Mouse (Mus musculus) intestine, postnatal 0 days (tissue): Measurements from ENCODE around the gene Dtx2. TPM values are rescaled to one million over a fixed set of nuclear protein-coding genes. Genes with fewer than 3 reads are reported as not detected.

Experiments used
- ATAC-seq: fragments of 200-750 bp; cut with Nextera tagmentation; 2 replicates; pipeline ENCODE4 v1.8.0; 2017; ENCODE audit warnings: mild to moderate bottlenecking, moderate TSS enrichment, moderate library complexity
- H3K27ac ChIP-seq: fragments of 300-500 bp; sonication (generic); 2 replicates; pipeline ENCODE4 v1.5.1; 2014; ENCODE audit warnings: mild to moderate bottlenecking, low read depth, low read length, moderate library complexity
- H3K27me3 ChIP-seq: fragments of 300-500 bp; sonication (generic); replicated peaks from 2 replicates; pipeline ENCODE4 v1.6.1; 2014; ENCODE audit warnings: low read length, mixed read lengths; ENCODE audit not compliant: control insufficient read depth, insufficient read depth
- H3K36me3 ChIP-seq: fragments of 300-500 bp; sonication (generic); 2 replicates; pipeline ENCODE4 v1.6.1; 2014; ENCODE audit warnings: mild to moderate bottlenecking, moderate library complexity; ENCODE audit not compliant: control insufficient read depth, insufficient read depth
- H3K4me1 ChIP-seq: fragments of 300-500 bp; sonication (generic); replicated peaks from 2 replicates; pipeline ENCODE4 v1.6.1; 2014; ENCODE audit warnings: antibody characterized with exemption, low read length, mixed read lengths; ENCODE audit not compliant: control insufficient read depth, insufficient read depth
- H3K4me2 ChIP-seq: fragments of 300-500 bp; sonication (generic); replicated peaks from 2 replicates; pipeline ENCODE4 v1.6.1; 2014; ENCODE audit warnings: low read depth, mild to moderate bottlenecking, moderate library complexity
- H3K4me3 ChIP-seq: fragments of 300-500 bp; sonication (generic); 2 replicates; pipeline ENCODE4 v1.5.1; 2014; ENCODE audit warnings: low read depth, low read length
- H3K9ac ChIP-seq: fragments of 300-500 bp; sonication (generic); 2 replicates; pipeline ENCODE4 v1.6.1; 2014; ENCODE audit warnings: mild to moderate bottlenecking, low read depth, low read length
- H3K9me3 ChIP-seq: fragments of 300-500 bp; sonication (generic); 2 replicates; pipeline ENCODE4 v1.6.1; 2016; ENCODE audit warnings: mixed run types; ENCODE audit not compliant: control insufficient read depth
- CTCF ChIP-seq: sonication (generic); IDR thresholded peaks from 2 replicates; pipeline ENCODE4 v1.5.1; 2016; ENCODE audit warnings: low read depth, mild to moderate bottlenecking, control low read depth, antibody characterized with exemption, moderate library complexity
- WGBS: fragments of 180-500 bp; shearing (Covaris S2); extraction: QIAGEN DNeasy Blood & Tissue Kit; methylation state at CpG from one replicate; pipeline ENCODE4 v1.1.7; 2014; 5-methylcytosine and 5-hydroxymethylcytosine counted together
- polyA plus RNA-seq: library from polyadenylated mRNA; unstranded; fragments of >200 nt; fragmentation: Nextera tagmentation; extraction: Ambion mirVana; gene quantifications from 2 replicates; pipeline ENCODE4 v1.2.1, GENCODE M21; 2015

Gene Dtx2
- polyA plus RNA-seq, 1 experiment from 2014 or later = 10.5 TPM

- H3K4me3 ChIP-seq = no peak overlapping the region
- no peaks in the 10 kb centered on the region for H3K27me3 ChIP-seq
- H3K4me2 ChIP-seq = no peak overlapping the region
- H3K9me3 ChIP-seq = no peaks in the 10 kb centered on the region
- no peak for ATAC-seq
- no peak for TF ChIP-seq CTCF
- no peaks in the 10 kb centered on the region for H3K4me1 ChIP-seq
- H3K27ac ChIP-seq = no peak overlapping the region
- no peak overlapping the region for H3K9ac ChIP-seq
- H3K36me3 ChIP-seq = no peaks in the 10 kb centered on the region
- WGBS = 69% methylated on average over 6 of the region's 6 CpGs
Observed at GRCm38 (mm10) chr5:135970247-135970646, 24.4 kb upstream of the Dtx2 start.

GRCm38 (mm10) chr5:135971876-135972275 is 22.7 kb upstream of the Dtx2 start:
- no peak overlapping the region for H3K4me3 ChIP-seq
- H3K27me3 ChIP-seq = no peaks in the 10 kb centered on the region
- no peaks in the 10 kb centered on the region for H3K36me3 ChIP-seq
- no peak overlapping the region for H3K27ac ChIP-seq
- H3K9me3 ChIP-seq = no peaks in the 10 kb centered on the region
- H3K9ac ChIP-seq = no peak overlapping the region
- no peaks in the 10 kb centered on the region for H3K4me1 ChIP-seq
- 74% methylated on average over 7 of the region's 7 CpGs for WGBS
- no peak for TF ChIP-seq CTCF
- no peak overlapping the region for H3K4me2 ChIP-seq
- no peak for ATAC-seq

- no peak for TF ChIP-seq CTCF
- H3K9ac ChIP-seq = no peak within 1 kb of the TSS
- no peaks in the 10 kb centered on the region for H3K27me3 ChIP-seq
- H3K27ac ChIP-seq = no peak within 1 kb of the TSS
- H3K36me3 ChIP-seq = no peaks in the 10 kb centered on the region
- no peak for ATAC-seq
- H3K4me3 ChIP-seq = no peak within 1 kb of the TSS
- H3K4me2 ChIP-seq = no peak within 1 kb of the TSS
- WGBS = 29% methylated on average over 9 of the region's 9 CpGs
- no peaks in the 10 kb centered on the region for H3K4me1 ChIP-seq
- H3K9me3 ChIP-seq = no peaks in the 10 kb centered on the region
Observed at GRCm38 (mm10) chr5:135974365-135974764, 20.2 kb upstream of the Dtx2 start, which contains the start of gene Ssc4d. Gene Ssc4d (minus strand): TSS chr5:135974531.

GRCm38 (mm10) chr5:135975893-135976668 is 18.5 kb upstream of the Dtx2 start:
- H3K4me3 ChIP-seq = no peak overlapping the region
- no peaks in the 10 kb centered on the region for H3K9me3 ChIP-seq
- H3K27me3 ChIP-seq = no peaks in the 10 kb centered on the region
- ATAC-seq = no peak
- 88% methylated on average over 8 of the region's 8 CpGs for WGBS
- no peak overlapping the region for H3K9ac ChIP-seq
- TF ChIP-seq CTCF = no peak
- H3K4me2 ChIP-seq = no peak overlapping the region
- H3K36me3 ChIP-seq = no peaks in the 10 kb centered on the region
- no peaks in the 10 kb centered on the region for H3K4me1 ChIP-seq
- H3K27ac ChIP-seq = no peak overlapping the region

- no peaks in the 10 kb centered on the region for H3K27me3 ChIP-seq
- H3K36me3 ChIP-seq = no peaks in the 10 kb centered on the region
- no peaks in the 10 kb centered on the region for H3K4me1 ChIP-seq
- H3K9me3 ChIP-seq = no peaks in the 10 kb centered on the region
- no peak overlapping the region for H3K9ac ChIP-seq
- ATAC-seq = no peak
- H3K4me3 ChIP-seq = no peak overlapping the region
- H3K4me2 ChIP-seq = no peak overlapping the region
- no peak overlapping the region for H3K27ac ChIP-seq
- WGBS = 87% methylated on average over 5 of the region's 5 CpGs
- no peak for TF ChIP-seq CTCF
Observed at GRCm38 (mm10) chr5:135979381-135979780, 15.2 kb upstream of the Dtx2 start.

GRCm38 (mm10) chr5:135979904-135980303 is 14.7 kb upstream of the Dtx2 start, which contains the start of gene Zp3:
Gene Zp3 (plus strand): TSS chr5:135980099.
- TF ChIP-seq CTCF = no peak
- ATAC-seq = no peak
- Histone ChIP-seq H3K9me3 (no peaks in the 10 kb centered on the region), H3K27me3 (no peaks in the 10 kb centered on the region), H3K9ac (no peak within 1 kb of the TSS), H3K4me3 (no peak within 1 kb of the TSS), H3K4me1 (no peaks in the 10 kb centered on the region), H3K4me2 (no peak within 1 kb of the TSS), H3K36me3 (no peaks in the 10 kb centered on the region), H3K27ac (no peak within 1 kb of the TSS)
- 62% methylated on average over 8 of the region's 8 CpGs for WGBS
